Mouse (Mus musculus) hindbrain, embryonic 16.5 days (tissue): ENCODE results near the gene Pef1. TPM values are rescaled to one million over a fixed set of nuclear protein-coding genes. Genes with fewer than 3 reads are reported as not detected.
A peak's percentile ranks its signal among the peaks of the same experiment; 100 is the strongest.

Source experiments
- ATAC-seq: fragments of 200-750 bp; cut with Nextera tagmentation; 2 replicates; pipeline ENCODE4 v1.8.0; 2017; ENCODE audit warnings: moderate TSS enrichment, moderate library complexity
- H3K27ac ChIP-seq: fragments of 300-500 bp; sonication (generic); 2 replicates; pipeline ENCODE4 v1.5.1; 2014; ENCODE audit warnings: low read depth, mild to moderate bottlenecking, control low read depth, low read length, moderate library complexity
- H3K27me3 ChIP-seq: fragments of 300-500 bp; sonication (generic); replicated peaks from 2 replicates; pipeline ENCODE4 v1.6.1; 2014; ENCODE audit warnings: low read length; ENCODE audit not compliant: control insufficient read depth, insufficient read depth
- H3K36me3 ChIP-seq: fragments of 300-500 bp; sonication (generic); 2 replicates; pipeline ENCODE4 v1.6.1; 2014; ENCODE audit warnings: mild to moderate bottlenecking, low read length, moderate library complexity, mixed read lengths; ENCODE audit not compliant: control insufficient read depth, insufficient read depth
- H3K4me1 ChIP-seq: fragments of 300-500 bp; sonication (generic); 2 replicates; pipeline ENCODE4 v1.6.1; 2014; ENCODE audit warnings: low read depth, low read length; ENCODE audit not compliant: control insufficient read depth, insufficient read depth
- H3K4me2 ChIP-seq: fragments of 300-500 bp; sonication (generic); 2 replicates; pipeline ENCODE4 v1.6.1; 2014; ENCODE audit warnings: mild to moderate bottlenecking, low read length, control low read depth, moderate library complexity
- H3K4me3 ChIP-seq: fragments of 300-500 bp; sonication (generic); 2 replicates; pipeline ENCODE4 v1.5.1; 2014; ENCODE audit warnings: mild to moderate bottlenecking, low read length, control low read depth, moderate library complexity
- H3K9ac ChIP-seq: fragments of 300-500 bp; sonication (generic); 2 replicates; pipeline ENCODE4 v1.6.1; 2014; ENCODE audit warnings: low read depth, mild to moderate bottlenecking, control low read depth, low read length, moderate library complexity
- H3K9me3 ChIP-seq: fragments of 300-500 bp; sonication (generic); 2 replicates; pipeline ENCODE4 v1.6.1; 2014; ENCODE audit warnings: mild to moderate bottlenecking, low read length, moderate library complexity; ENCODE audit not compliant: control insufficient read depth
- WGBS: fragments of 180-500 bp; shearing (Covaris S2); extraction: QIAGEN DNeasy Blood & Tissue Kit; methylation state at CpG from one replicate; pipeline ENCODE4 v1.1.7; 2014; 5-methylcytosine and 5-hydroxymethylcytosine counted together
- polyA plus RNA-seq: library from polyadenylated mRNA; unstranded; fragments of >200 nt; fragmentation: Nextera tagmentation; extraction: Ambion mirVana; gene quantifications from 2 replicates; pipeline ENCODE4 v1.2.1, GENCODE M21; 2015

Pef1 gene
- polyA plus RNA-seq, 1 experiment from 2014 or later, result 71.3 TPM

- Histone ChIP-seq H3K4me2 (peak overlapping the region; percentile 77), H3K4me1 (peaks cover 12% of the 10 kb centered on the region), H3K27ac (peak overlapping the region; percentile 45; the same call in 1 of the 2 replicates), H3K4me3 (peak overlapping the region; percentile 53), H3K9ac (peak overlapping the region; percentile 61), H3K9me3 (no peaks in the 10 kb centered on the region), H3K36me3 (no peaks in the 10 kb centered on the region), H3K27me3 (no peaks in the 10 kb centered on the region)
- ATAC-seq, result peak; percentile 97
- WGBS, result 1% methylated on average over 39 of the region's 39 CpGs
These were observed 5.2 kb downstream of the Pef1 start for GRCm38 (mm10) chr4:130107444-130108131.

GRCm38 (mm10) chr4:130108929-130109328 lies 6.6 kb downstream of the Pef1 start:
- Histone ChIP-seq H3K36me3 (no peaks in the 10 kb centered on the region), H3K9me3 (no peaks in the 10 kb centered on the region), H3K9ac (no peak overlapping the region), H3K4me3 (no peak overlapping the region), H3K27me3 (no peaks in the 10 kb centered on the region), H3K4me2 (no peak overlapping the region), H3K27ac (no peak overlapping the region), H3K4me1 (peaks cover 12% of the 10 kb centered on the region)
- WGBS, result 93% methylated on average over 3 of the region's 3 CpGs
- no peak for ATAC-seq

GRCm38 (mm10) chr4:130109666-130110065 lies 7.3 kb downstream of the Pef1 start:
- no peak overlapping the region for H3K4me2 ChIP-seq
- no peak overlapping the region for H3K4me3 ChIP-seq
- ATAC-seq, result no peak
- H3K4me1 ChIP-seq, result peaks cover 12% of the 10 kb centered on the region
- H3K36me3 ChIP-seq, result no peaks in the 10 kb centered on the region
- H3K27me3 ChIP-seq, result no peaks in the 10 kb centered on the region
- H3K9ac ChIP-seq, result no peak overlapping the region
- H3K27ac ChIP-seq, result no peak overlapping the region
- no peaks in the 10 kb centered on the region for H3K9me3 ChIP-seq
- 92% methylated on average over 9 of the region's 9 CpGs for WGBS

- Histone ChIP-seq H3K4me1 (peaks cover 12% of the 10 kb centered on the region), H3K9me3 (no peaks in the 10 kb centered on the region), H3K4me3 (no peak overlapping the region), H3K4me2 (no peak overlapping the region), H3K27me3 (no peaks in the 10 kb centered on the region), H3K36me3 (no peaks in the 10 kb centered on the region), H3K27ac (no peak overlapping the region), H3K9ac (no peak overlapping the region)
- WGBS, result 86% methylated on average over 7 of the region's 7 CpGs
- no peak for ATAC-seq
These were observed 7.7 kb downstream of the Pef1 start for GRCm38 (mm10) chr4:130110091-130110490.

GRCm38 (mm10) chr4:130112299-130112698 lies 9.9 kb downstream of the Pef1 start:
- no peaks in the 10 kb centered on the region for H3K9me3 ChIP-seq
- peaks cover 12% of the 10 kb centered on the region for H3K4me1 ChIP-seq
- no peak for ATAC-seq
- H3K4me2 ChIP-seq, result no peak overlapping the region
- WGBS, result 88% methylated on average over 7 of the region's 7 CpGs
- H3K36me3 ChIP-seq, result no peaks in the 10 kb centered on the region
- no peaks in the 10 kb centered on the region for H3K27me3 ChIP-seq
- no peak overlapping the region for H3K9ac ChIP-seq
- no peak overlapping the region for H3K4me3 ChIP-seq
- H3K27ac ChIP-seq, result no peak overlapping the region

GRCm38 (mm10) chr4:130112732-130113131 lies 10.4 kb downstream of the Pef1 start:
- no peaks in the 10 kb centered on the region for H3K9me3 ChIP-seq
- no peaks in the 10 kb centered on the region for H3K27me3 ChIP-seq
- no peak overlapping the region for H3K4me3 ChIP-seq
- WGBS, result 96% methylated on average over 1 of the region's 1 CpGs
- H3K9ac ChIP-seq, result no peak overlapping the region
- H3K4me2 ChIP-seq, result no peak overlapping the region
- H3K27ac ChIP-seq, result no peak overlapping the region
- ATAC-seq, result no peak
- H3K36me3 ChIP-seq, result peaks cover 2% of the 10 kb centered on the region
- H3K4me1 ChIP-seq, result peaks cover 12% of the 10 kb centered on the region

- WGBS, result 78% methylated on average over 4 of the region's 4 CpGs
- no peak overlapping the region for H3K27ac ChIP-seq
- no peak for ATAC-seq
These were observed 18.4 kb downstream of the Pef1 start for GRCm38 (mm10) chr4:130120752-130121151.

GRCm38 (mm10) chr4:130121560-130121959 lies 19.2 kb downstream of the Pef1 start:
- 74% methylated on average over 8 of the region's 8 CpGs for WGBS
- ATAC-seq, result no peak

More at GRCm38 (mm10) chr4:130120752-130121151, 18.4 kb downstream of the Pef1 start:
- Histone ChIP-seq H3K4me3 (no peak overlapping the region), H3K4me2 (no peak overlapping the region), H3K27me3 (no peaks in the 10 kb centered on the region), H3K9ac (no peak overlapping the region), H3K4me1 (no peaks in the 10 kb centered on the region), H3K9me3 (no peaks in the 10 kb centered on the region), H3K36me3 (peaks cover 17% of the 10 kb centered on the region)

GRCm38 (mm10) chr4:130123020-130123419 lies 20.7 kb downstream of the Pef1 start:
- Histone ChIP-seq H3K4me1 (no peaks in the 10 kb centered on the region), H3K27ac (no peak overlapping the region), H3K9me3 (no peaks in the 10 kb centered on the region), H3K36me3 (peaks cover 27% of the 10 kb centered on the region), H3K4me3 (no peak overlapping the region), H3K27me3 (no peaks in the 10 kb centered on the region), H3K9ac (no peak overlapping the region), H3K4me2 (no peak overlapping the region)
- 92% methylated on average over 5 of the region's 5 CpGs for WGBS
- ATAC-seq, result no peak

More at GRCm38 (mm10) chr4:130121560-130121959, 19.2 kb downstream of the Pef1 start:
- H3K4me3 ChIP-seq, result no peak overlapping the region
- H3K27ac ChIP-seq, result no peak overlapping the region
- peaks cover 22% of the 10 kb centered on the region for H3K36me3 ChIP-seq
- no peak overlapping the region for H3K4me2 ChIP-seq
- no peak overlapping the region for H3K9ac ChIP-seq
- no peaks in the 10 kb centered on the region for H3K9me3 ChIP-seq
- no peaks in the 10 kb centered on the region for H3K4me1 ChIP-seq
- no peaks in the 10 kb centered on the region for H3K27me3 ChIP-seq
